Mouse (Mus musculus) heart, adult 9 months (tissue): Measurements from ENCODE around the gene Senp2.

Experiments used
- DNase-seq, 2 experiments: peaks; one replicate each; pipeline ENCODE4 v3.0.0; 2022; ENCODE audit warnings: low spot score in 2 of 2

Senp2 gene

DNA sequence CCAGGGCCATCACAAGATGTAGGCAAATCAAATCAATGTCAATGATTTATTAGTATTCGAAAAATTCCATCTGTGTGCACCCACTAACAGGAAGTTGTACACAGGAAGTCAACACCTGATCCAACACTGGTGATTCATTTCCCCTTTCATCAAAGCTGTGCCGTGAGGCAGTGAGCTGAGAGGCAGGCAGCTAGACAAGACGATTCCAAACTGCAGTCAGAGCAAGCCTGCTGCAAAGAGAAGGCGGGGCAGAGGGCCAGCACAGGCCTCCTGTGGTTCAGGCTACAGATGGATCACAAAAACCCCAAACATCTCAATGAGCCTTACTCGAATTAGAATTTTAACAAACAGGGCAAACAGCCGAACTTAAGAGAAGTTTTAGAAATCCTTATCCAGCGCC, 88.4 kb downstream of the Senp2 start:
- DNase-seq, result no peak
